Comparison of ENCODE assay signal across 9 mouse cellular contexts in genomic region chr7:25219416-25219750, GRCm38 (mm10). TPM values are rescaled to one million over a fixed set of nuclear protein-coding genes. Genes with fewer than 3 reads are reported as not detected.
DNase-seq lines count a peak whose midpoint lies in the region; ATAC-seq and TF ChIP-seq lines count a peak whose summit lies in the region.
"Had no signal": no experiment of that assay in that cellular context is flagged by ENCODE, and none has a peak within 500 bp of the region (broad histone marks: within the 10 kb centered on the region; RNA-seq: fewer than 3 reads in every experiment).

No protein-coding gene starts in this region.

- H3K9ac ChIP-seq in heart, embryonic 16.5 days (ENCODE audit: low read length), result peak overlapping the region; percentile 88
- H3K9ac ChIP-seq in MEL (ENCODE audit: control insufficient read depth, low read depth, low read length, poor library complexity, severe bottlenecking), result peak overlapping the region; percentile 77
- peak overlapping the region; percentile 77 for H3K9ac ChIP-seq in hindbrain, embryonic 14.5 days

- DNase-seq in heart, postnatal 10 days, result no peak
- DNase-seq in MEL (ENCODE audit: low read depth, low spot score), result no peak
- DNase-seq in hindbrain, embryonic 14.5 days (ENCODE audit: low spot score), result no peak
- no peak for DNase-seq in midbrain, embryonic 10.5 days (ENCODE audit: low spot score)
- no peak for DNase-seq in urinary bladder, postnatal 10 days (ENCODE audit: low spot score)
- no peak for DNase-seq in frontal cortex, adult 2 months (ENCODE audit: extremely low spot score in 1 of 2, low spot score in 1 of 2)

- H3K27ac ChIP-seq in heart, embryonic 16.5 days (ENCODE audit: low read length), result peak overlapping the region; percentile 81
- H3K27ac ChIP-seq in MEL (ENCODE audit: control insufficient read depth, low read depth, low read length), result peak overlapping the region; percentile 56
- peak overlapping the region; percentile 78 for H3K27ac ChIP-seq in hindbrain, embryonic 14.5 days
- peak overlapping the region; percentile 90 for H3K27ac ChIP-seq in midbrain, embryonic 10.5 days (replicated peaks)

- no peak for TF ChIP-seq POLR2A in MEL (IDR thresholded peaks at IDR 0.05; ENCODE audit: control insufficient read depth in 1 of 2, insufficient read depth in 1 of 2, low read depth in 1 of 2, low read length in 2 of 2, poor library complexity in 1 of 2)

- no peaks in the 10 kb centered on the region for H3K27me3 ChIP-seq in heart, embryonic 16.5 days (ENCODE audit: control insufficient read depth, insufficient read depth, low read length)
- H3K27me3 ChIP-seq in MEL (ENCODE audit: control insufficient read depth in 1 of 2, insufficient read depth in 2 of 2, low read length in 2 of 2), result no peaks in the 10 kb centered on the region
- no peaks in the 10 kb centered on the region for H3K27me3 ChIP-seq in hindbrain, embryonic 14.5 days (ENCODE audit: control insufficient read depth, insufficient read depth, low read length)
- H3K27me3 ChIP-seq in midbrain, embryonic 10.5 days (ENCODE audit: low read depth, poor library complexity, severe bottlenecking), result no peaks in the 10 kb centered on the region
- H3K27me3 ChIP-seq: Patski had no signal

- H3K4me1 ChIP-seq in heart, embryonic 16.5 days (ENCODE audit: control insufficient read depth, insufficient read depth, low read length), result peaks cover 27% of the 10 kb centered on the region
- H3K4me1 ChIP-seq in MEL (ENCODE audit: control insufficient read depth in 1 of 2, insufficient read depth in 2 of 2, low read length in 2 of 2), result peaks cover 0 to 24% of the 10 kb centered on the region in 2 experiments; a peak in 3 of 4 replicates
- H3K4me1 ChIP-seq in hindbrain, embryonic 14.5 days (replicated peaks; ENCODE audit: control insufficient read depth, insufficient read depth, low read length), result peaks cover 30% of the 10 kb centered on the region
- H3K4me1 ChIP-seq in midbrain, embryonic 10.5 days, result peaks cover 55% of the 10 kb centered on the region

- no peak for TF ChIP-seq CTCF in MEL (IDR thresholded peaks at IDR 0.05 in 2 of 3, conservative IDR thresholded peaks at IDR 0.05 in 1 of 3; ENCODE audit: control insufficient read depth in 1 of 3, insufficient read depth in 1 of 3, low read depth in 2 of 3, low read length in 3 of 3, poor library complexity in 1 of 3, severe bottlenecking in 1 of 3)

- no peak; the same call in 1 of the 2 replicates for ATAC-seq in heart, embryonic 16.5 days (replicated peaks; ENCODE audit: extremely low read depth, insufficient read depth, low FRiP score)
- peak; percentile 12; the same call in 1 of the 2 replicates for ATAC-seq in hindbrain, embryonic 14.5 days (ENCODE audit: low FRiP score)
- no peak for ATAC-seq in activated CD4-positive, CD25-positive, alpha-beta regulatory T cell, adult 4 months

- H3K9me3 ChIP-seq in heart, embryonic 16.5 days (replicated peaks; ENCODE audit: control insufficient read depth, low read length), result no peaks in the 10 kb centered on the region
- no peaks in the 10 kb centered on the region for H3K9me3 ChIP-seq in MEL (replicated peaks; ENCODE audit: insufficient read depth, low read length)
- no peaks in the 10 kb centered on the region for H3K9me3 ChIP-seq in hindbrain, embryonic 14.5 days (ENCODE audit: control insufficient read depth, low read length)
- H3K9me3 ChIP-seq in midbrain, embryonic 10.5 days (replicated peaks), result no peaks in the 10 kb centered on the region

- peak overlapping the region; percentile 83 for H3K4me3 ChIP-seq in heart, embryonic 16.5 days (ENCODE audit: low read length)
- H3K4me3 ChIP-seq in MEL (ENCODE audit: control insufficient read depth in 1 of 2, insufficient read depth in 1 of 2, low read depth in 2 of 2, low read length in 2 of 2), result peak overlapping the region; percentile 75 to 87
- peak overlapping the region; percentile 81 for H3K4me3 ChIP-seq in hindbrain, embryonic 14.5 days (replicated peaks; ENCODE audit: low read length)
- H3K4me3 ChIP-seq in midbrain, embryonic 10.5 days, result peak overlapping the region; percentile 81

- no peak for TF ChIP-seq EP300 in MEL (IDR thresholded peaks at IDR 0.05; ENCODE audit: low read depth in 1 of 2, low read length in 2 of 2)

- H3K4me2 ChIP-seq in heart, embryonic 16.5 days (ENCODE audit: low read depth, low read length), result peak overlapping the region; percentile 96
- H3K4me2 ChIP-seq in hindbrain, embryonic 14.5 days (replicated peaks), result peak overlapping the region; percentile 94

- intact Hi-C loops in heart, postnatal 10 days (cut with DNase I), result no loop called here

- TF ChIP-seq RAD21 in MEL (IDR thresholded peaks at IDR 0.05; ENCODE audit: low read depth, low read length), result no peak

- peaks cover 6% of the 10 kb centered on the region for H3K36me3 ChIP-seq in heart, embryonic 16.5 days (ENCODE audit: control insufficient read depth, insufficient read depth)
- peaks cover 3 to 21% of the 10 kb centered on the region in 2 experiments; a peak in 3 of 4 replicates for H3K36me3 ChIP-seq in MEL (ENCODE audit: control insufficient read depth in 1 of 2, insufficient read depth in 2 of 2, low read length in 2 of 2)
- H3K36me3 ChIP-seq in hindbrain, embryonic 14.5 days (replicated peaks; ENCODE audit: control insufficient read depth, insufficient read depth), result peaks cover 35% of the 10 kb centered on the region
- H3K36me3 ChIP-seq in midbrain, embryonic 10.5 days, result peaks cover 18% of the 10 kb centered on the region

- peaks cover 37% of the 10 kb centered on the region for H3K79me2 ChIP-seq in MEL (ENCODE audit: control insufficient read depth, insufficient read depth, low read length, poor library complexity)

- WGBS in heart, embryonic 16.5 days, result 0% methylated on average over 16 of the region's 16 CpGs
- WGBS in hindbrain, embryonic 14.5 days, result under 1% methylated on average over 16 of the region's 16 CpGs
- WGBS in midbrain, embryonic 10.5 days, result under 1% methylated on average over 16 of the region's 16 CpGs

RNA-seq across cellular contexts. Expression of gene Dedd2, which starts 1.0 kb away (rescaled TPM):
- 8.3 and 8.6 TPM in 2 replicates for polyA plus RNA-seq in heart, embryonic 16.5 days (2015; fragmentation: Nextera tagmentation; extraction: Ambion mirVana)
- 10 to 100 TPM; 14.2 TPM for total RNA-seq in heart, postnatal 10 days (2021)
- total RNA-seq in MEL (2012; rRNA removed), result 25.2 and 28.2 TPM in 2 replicates
- polyA plus RNA-seq in MEL (2012; ENCODE audit: insufficient read depth in 1 of 2, insufficient read length in 2 of 2, low read depth in 1 of 2, low replicate concordance in 2 of 2, missing spikeins in 1 of 2), result 10 to 100 TPM in 1 of 2 experiments, not detected in 1; 36.6 TPM
- polyA plus RNA-seq in hindbrain, embryonic 14.5 days (2014; fragmentation: Nextera tagmentation; extraction: Ambion mirVana), result 13.8 and 14.9 TPM in 2 replicates
- polyA plus RNA-seq in midbrain, embryonic 10.5 days (2016; fragmentation: Nextera tagmentation; extraction: Ambion mirVana), result 8.4 TPM in 2 replicates
- polyA plus RNA-seq in activated CD4-positive, CD25-positive, alpha-beta regulatory T cell, adult 4 months (2017; shearing (Covaris generic)), result 10 to 100 TPM; 26.7 to 31.8 TPM
- polyA plus RNA-seq in frontal cortex, adult 2 months (2012; rRNA removed), result 21.6 and 22.2 TPM in 2 replicates

RNA-seq across cellular contexts. Expression of gene Zfp526, which starts 1.8 kb away (rescaled TPM):
- 2.2 and 2.3 TPM in 2 replicates for polyA plus RNA-seq in heart, embryonic 16.5 days (2015; fragmentation: Nextera tagmentation; extraction: Ambion mirVana)
- 10 to 100 TPM in 1 of 2 experiments, 1 to 10 TPM in 1; 8.7 to 11.4 TPM for total RNA-seq in heart, postnatal 10 days (2021)
- total RNA-seq in MEL (2012; rRNA removed), result 8.4 and 9.5 TPM in 2 replicates
- polyA plus RNA-seq in MEL (2012; ENCODE audit: insufficient read depth in 1 of 2, insufficient read length in 2 of 2, low read depth in 1 of 2, low replicate concordance in 2 of 2, missing spikeins in 1 of 2), result 10 to 100 TPM in 1 of 2 experiments, not detected in 1; 14.8 TPM
- 2.4 and 2.5 TPM in 2 replicates for polyA plus RNA-seq in hindbrain, embryonic 14.5 days (2014; fragmentation: Nextera tagmentation; extraction: Ambion mirVana)
- 2.7 and 2.8 TPM in 2 replicates for polyA plus RNA-seq in midbrain, embryonic 10.5 days (2016; fragmentation: Nextera tagmentation; extraction: Ambion mirVana)
- 1 to 10 TPM; 2.6 to 4.0 TPM for polyA plus RNA-seq in activated CD4-positive, CD25-positive, alpha-beta regulatory T cell, adult 4 months (2017; shearing (Covaris generic))
- polyA plus RNA-seq in frontal cortex, adult 2 months (2012; rRNA removed), result 7.5 and 7.7 TPM in 2 replicates

RNA-seq across cellular contexts. Expression of gene Gsk3a, which starts 18.3 kb away (rescaled TPM):
- 6.7 and 6.8 TPM in 2 replicates for polyA plus RNA-seq in heart, embryonic 16.5 days (2015; fragmentation: Nextera tagmentation; extraction: Ambion mirVana)
- 10 to 100 TPM; 69.7 to 72.0 TPM for total RNA-seq in heart, postnatal 10 days (2021)
- total RNA-seq in MEL (2012; rRNA removed), result 59.8 and 61.5 TPM in 2 replicates
- 100 to 1,000 TPM in 1 of 2 experiments, 10 to 100 TPM in 1; 86.6 to 149 TPM for polyA plus RNA-seq in MEL (2012; ENCODE audit: insufficient read depth in 1 of 2, insufficient read length in 2 of 2, low read depth in 1 of 2, low replicate concordance in 2 of 2, missing spikeins in 1 of 2)
- 23.4 and 24.1 TPM in 2 replicates for polyA plus RNA-seq in hindbrain, embryonic 14.5 days (2014; fragmentation: Nextera tagmentation; extraction: Ambion mirVana)
- polyA plus RNA-seq in midbrain, embryonic 10.5 days (2016; fragmentation: Nextera tagmentation; extraction: Ambion mirVana), result 9.3 and 10.5 TPM in 2 replicates
- 1 to 10 TPM; 8.9 to 9.8 TPM for polyA plus RNA-seq in activated CD4-positive, CD25-positive, alpha-beta regulatory T cell, adult 4 months (2017; shearing (Covaris generic))
- polyA plus RNA-seq in frontal cortex, adult 2 months (2012; rRNA removed), result 241 and 244 TPM in 2 replicates

RNA-seq across cellular contexts. Expression of gene Erf, which starts 31.2 kb away (rescaled TPM):
- polyA plus RNA-seq in heart, embryonic 16.5 days (2015; fragmentation: Nextera tagmentation; extraction: Ambion mirVana), result 8.5 and 11.2 TPM in 2 replicates
- 10 to 100 TPM; 38.6 to 42.2 TPM for total RNA-seq in heart, postnatal 10 days (2021)
- total RNA-seq in MEL (2012; rRNA removed), result 18.4 and 24.6 TPM in 2 replicates
- 10 to 100 TPM in 1 of 2 experiments, not detected in 1; 33.2 TPM for polyA plus RNA-seq in MEL (2012; ENCODE audit: insufficient read depth in 1 of 2, insufficient read length in 2 of 2, low read depth in 1 of 2, low replicate concordance in 2 of 2, missing spikeins in 1 of 2)
- polyA plus RNA-seq in hindbrain, embryonic 14.5 days (2014; fragmentation: Nextera tagmentation; extraction: Ambion mirVana), result 5.7 and 6.7 TPM in 2 replicates
- 6.9 and 7.3 TPM in 2 replicates for polyA plus RNA-seq in midbrain, embryonic 10.5 days (2016; fragmentation: Nextera tagmentation; extraction: Ambion mirVana)
- under 1 TPM; 0.28 to 0.38 TPM for polyA plus RNA-seq in activated CD4-positive, CD25-positive, alpha-beta regulatory T cell, adult 4 months (2017; shearing (Covaris generic))
- polyA plus RNA-seq in frontal cortex, adult 2 months (2012; rRNA removed), result 38.9 TPM in 2 replicates

RNA-seq across cellular contexts. Expression of gene Pou2f2, which starts 39.9 kb away (rescaled TPM):
- 0.42 and 0.58 TPM in 2 replicates for polyA plus RNA-seq in heart, embryonic 16.5 days (2015; fragmentation: Nextera tagmentation; extraction: Ambion mirVana)
- under 1 TPM; 0.19 to 0.50 TPM for total RNA-seq in heart, postnatal 10 days (2021)
- 0.73 and 0.75 TPM in 2 replicates for total RNA-seq in MEL (2012; rRNA removed)
- 1 to 10 TPM in 1 of 2 experiments, not detected in 1; 6.4 TPM for polyA plus RNA-seq in MEL (2012; ENCODE audit: insufficient read depth in 1 of 2, insufficient read length in 2 of 2, low read depth in 1 of 2, low replicate concordance in 2 of 2, missing spikeins in 1 of 2)
- 31.8 and 32.5 TPM in 2 replicates for polyA plus RNA-seq in hindbrain, embryonic 14.5 days (2014; fragmentation: Nextera tagmentation; extraction: Ambion mirVana)
- polyA plus RNA-seq in midbrain, embryonic 10.5 days (2016; fragmentation: Nextera tagmentation; extraction: Ambion mirVana), result 13.6 and 26.5 TPM in 2 replicates
- polyA plus RNA-seq in activated CD4-positive, CD25-positive, alpha-beta regulatory T cell, adult 4 months (2017; shearing (Covaris generic)), result 10 to 100 TPM; 19.1 to 25.3 TPM
- polyA plus RNA-seq in frontal cortex, adult 2 months (2012; rRNA removed), result 11.5 and 12.2 TPM in 2 replicates
